Mouse (Mus musculus): ENCODE measurements around the gene Sgms1. TPM values are rescaled to one million over a fixed set of nuclear protein-coding genes. Genes with fewer than 3 reads are reported as not detected.
A peak's percentile ranks its signal among the peaks of the same experiment; 100 is the strongest.
"Not testable (repeated sequence)": the region's sequence is repeated elsewhere in the genome, so short reads cannot be mapped to it uniquely, and the experiment has no call there.

Gene Sgms1
- total RNA-seq, 2 experiments from 2014 or later = 62.4 to 73.1 TPM

DNA sequence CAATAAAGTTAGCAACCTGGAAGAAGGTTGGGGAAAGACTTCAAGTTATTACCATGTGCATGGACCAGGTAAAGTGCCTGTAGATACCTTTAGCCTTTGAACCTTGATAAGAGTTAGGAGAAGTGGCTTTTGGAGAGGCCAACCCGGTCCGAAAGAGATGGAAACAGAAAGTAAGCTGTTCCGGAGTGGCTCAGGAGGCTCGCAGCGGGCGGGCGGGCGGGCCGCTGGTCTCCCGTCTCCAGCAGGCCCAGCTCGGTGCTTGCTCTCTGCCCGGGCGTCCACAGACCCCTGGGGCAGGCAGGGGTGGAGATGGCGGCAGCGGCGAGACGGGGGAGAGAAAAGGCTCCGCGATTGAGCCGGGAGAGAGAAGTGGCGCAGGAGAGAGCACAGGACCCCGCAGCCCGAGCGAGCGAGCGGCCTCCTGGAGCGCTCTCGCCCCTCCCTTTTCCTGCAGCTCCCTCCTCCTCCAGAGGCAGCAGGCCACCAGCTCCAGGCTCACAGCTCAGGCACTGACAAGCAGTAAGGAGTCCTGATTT is 281.7 kb downstream of the Sgms1 start, which contains the start of gene Asah2:
Gene Asah2 (minus strand): TSS at position 441 of the 536 bp plus-strand sequence.
- peak; percentile 63 to 79 for DNase-seq (ENCODE audit: low spot score in 2 of 2)

DNA sequence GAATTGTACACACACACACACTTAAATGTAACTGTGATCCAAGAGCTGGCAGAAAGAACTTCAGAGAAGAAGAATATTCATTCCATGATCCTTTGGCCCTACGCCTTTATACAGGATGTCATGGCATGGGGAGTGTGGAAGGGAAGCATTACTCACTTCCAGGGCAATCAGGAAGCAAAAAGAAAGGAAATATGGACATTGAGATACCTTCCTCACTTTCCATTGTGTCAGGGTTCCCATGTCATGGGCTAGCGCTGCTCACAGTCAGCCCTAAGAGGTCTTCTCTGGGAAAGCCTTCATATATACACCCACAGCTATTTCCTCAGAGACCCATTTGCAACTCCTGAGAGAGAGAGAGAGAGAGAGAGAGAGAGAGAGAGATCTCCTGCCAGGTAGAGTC is 282.8 kb downstream of the Sgms1 start:
- DNase-seq (ENCODE audit: low spot score in 2 of 2) = no peak

DNA sequence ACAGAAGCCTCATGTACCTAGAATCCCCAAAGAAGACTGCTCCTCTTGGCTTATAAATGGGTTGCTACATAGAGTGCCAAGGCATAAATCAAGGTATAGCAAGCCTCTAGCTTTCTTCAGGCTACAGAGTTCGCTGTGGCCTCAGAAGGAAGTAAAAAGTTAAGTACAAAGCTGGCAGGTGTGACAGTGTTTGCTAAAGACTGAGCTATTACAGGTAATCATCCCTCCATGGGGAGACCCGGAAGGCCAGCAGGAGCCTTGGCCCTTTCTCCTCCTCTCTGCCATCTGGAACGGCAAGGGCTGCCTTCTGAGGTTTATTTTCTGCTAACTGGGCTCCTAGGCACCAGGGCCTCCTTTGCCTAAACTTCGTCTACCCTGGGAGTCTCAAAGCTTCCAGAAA is 285.3 kb downstream of the Sgms1 start:
- no peak for DNase-seq (ENCODE audit: low spot score in 2 of 2)

DNA sequence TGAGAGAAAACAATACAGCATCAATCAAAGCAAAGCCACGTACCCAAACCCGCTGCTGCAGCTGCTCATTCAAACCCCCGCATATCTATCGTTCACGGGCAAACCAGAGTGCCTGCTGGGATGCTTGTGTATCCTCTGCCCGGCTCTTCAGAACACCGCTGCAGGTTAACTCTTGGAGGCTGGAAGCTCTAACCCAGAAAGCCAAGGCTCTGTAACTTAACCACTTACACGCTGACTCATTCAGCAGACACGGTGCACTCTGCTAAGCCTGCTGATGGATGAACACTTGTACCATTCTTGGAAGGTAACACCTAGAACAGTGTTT is 286.6 kb downstream of the Sgms1 start:
- no peak for DNase-seq (ENCODE audit: low spot score in 2 of 2)

DNA sequence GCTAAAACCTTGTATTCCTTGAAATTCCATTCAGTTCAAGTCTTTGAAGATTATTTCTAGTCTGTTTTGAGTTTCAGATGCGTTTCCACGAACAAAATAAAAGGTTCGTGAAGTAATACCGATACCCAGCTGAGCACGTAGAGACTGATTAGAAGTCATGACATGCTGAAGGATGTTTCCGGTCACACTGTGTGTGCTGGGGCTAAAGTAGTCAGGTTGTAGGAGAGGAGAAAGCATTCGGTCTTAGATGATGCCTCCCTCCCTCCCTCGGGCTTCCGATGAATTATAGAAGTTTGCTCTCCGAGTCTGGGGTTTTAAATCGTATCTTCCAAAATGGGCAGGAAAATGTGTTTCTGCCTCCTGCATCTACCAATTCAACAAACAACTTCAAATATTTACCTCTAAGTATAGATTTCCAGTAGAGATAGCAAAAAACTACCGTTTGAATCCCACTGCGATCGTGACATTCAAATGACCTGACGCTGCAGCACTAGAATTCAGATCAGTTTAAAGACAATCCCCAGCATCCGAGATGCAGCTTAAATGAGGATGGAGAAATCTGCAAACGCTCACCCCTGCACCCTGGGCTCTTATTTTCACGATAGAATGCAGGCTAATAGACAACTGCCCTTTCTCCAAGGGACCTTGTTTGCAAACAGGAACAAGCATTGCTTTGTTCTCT is 287.1 kb downstream of the Sgms1 start:
- no peak for DNase-seq (ENCODE audit: low spot score in 2 of 2)

DNA sequence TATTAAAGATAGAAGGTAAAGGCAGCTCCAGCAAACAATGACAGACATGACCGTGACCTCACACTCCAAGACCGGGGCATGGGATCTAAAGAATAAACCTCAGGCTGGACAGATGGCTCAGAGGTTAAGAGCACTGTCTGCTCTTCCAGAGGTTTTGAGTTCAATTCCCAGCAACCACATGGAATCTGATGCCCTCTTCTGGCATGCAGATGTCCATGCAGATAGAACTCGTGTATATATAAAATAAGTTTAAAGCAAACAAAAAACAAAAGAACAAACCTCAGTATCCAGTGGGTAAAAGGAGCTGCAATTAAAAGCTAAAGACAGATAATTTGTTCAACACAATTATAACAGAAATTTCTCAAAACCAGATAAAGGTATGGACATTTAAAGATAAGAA is 290.9 kb downstream of the Sgms1 start:
- no peak for DNase-seq (ENCODE audit: low spot score in 2 of 2)

DNA sequence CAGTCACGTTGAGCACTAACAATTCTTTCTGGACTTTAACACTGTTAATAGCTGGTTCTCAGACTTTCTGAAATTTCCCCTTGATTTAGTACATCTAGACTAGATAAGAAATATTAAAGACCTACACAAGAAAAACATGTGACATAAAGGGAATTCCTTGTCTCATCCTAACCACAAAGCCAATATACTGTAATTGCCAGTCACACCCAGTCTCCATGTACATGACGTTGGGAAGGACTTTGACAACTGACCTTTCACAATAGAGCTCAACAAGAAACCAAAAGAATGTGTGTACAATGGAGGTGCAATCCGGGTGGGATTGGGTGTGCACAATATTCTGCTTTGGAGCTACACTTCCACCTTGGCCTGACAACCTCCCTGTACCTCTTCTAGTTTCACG is 297.2 kb downstream of the Sgms1 start:
- no peak for DNase-seq (ENCODE audit: low spot score in 2 of 2)

DNA sequence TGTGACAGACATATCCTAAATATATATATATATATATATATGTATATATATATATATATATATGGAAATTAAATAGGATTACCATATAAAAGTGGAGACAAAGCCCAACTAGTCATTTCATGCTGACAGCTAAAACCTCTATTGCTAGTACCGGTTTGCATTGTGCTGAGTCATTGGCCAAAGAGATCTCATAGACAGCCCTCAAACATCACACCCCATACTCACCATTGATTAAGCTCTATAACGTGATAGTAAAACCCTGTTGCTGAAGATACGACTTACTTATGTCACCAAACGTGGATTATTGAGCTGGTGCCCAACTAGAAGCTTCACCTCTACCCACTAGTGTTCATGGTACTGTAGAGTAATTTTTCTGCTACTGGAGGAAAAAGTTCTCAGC is 298.7 kb downstream of the Sgms1 start:
- no peak for DNase-seq (ENCODE audit: low spot score in 2 of 2)

DNA sequence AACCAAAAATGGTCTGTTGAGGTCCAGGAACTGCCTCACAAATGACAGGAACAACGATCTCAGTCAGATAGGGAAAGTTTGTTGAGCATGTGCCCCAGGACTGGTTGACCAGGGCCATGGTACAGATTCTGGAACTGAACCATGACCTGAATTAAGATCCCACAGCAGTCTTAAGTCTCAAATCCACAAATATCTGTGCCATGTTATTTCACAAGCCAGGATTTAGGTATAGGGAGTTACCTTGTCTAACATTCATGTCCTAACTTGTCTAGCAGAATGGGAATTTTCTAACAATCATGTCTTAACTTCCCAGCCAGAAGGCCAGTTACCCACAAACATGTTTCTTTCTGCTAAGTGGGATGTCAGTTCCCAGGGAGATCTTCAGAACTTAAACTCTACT is 300.9 kb downstream of the Sgms1 start:
- DNase-seq (ENCODE audit: low spot score in 2 of 2) = no peak

DNA sequence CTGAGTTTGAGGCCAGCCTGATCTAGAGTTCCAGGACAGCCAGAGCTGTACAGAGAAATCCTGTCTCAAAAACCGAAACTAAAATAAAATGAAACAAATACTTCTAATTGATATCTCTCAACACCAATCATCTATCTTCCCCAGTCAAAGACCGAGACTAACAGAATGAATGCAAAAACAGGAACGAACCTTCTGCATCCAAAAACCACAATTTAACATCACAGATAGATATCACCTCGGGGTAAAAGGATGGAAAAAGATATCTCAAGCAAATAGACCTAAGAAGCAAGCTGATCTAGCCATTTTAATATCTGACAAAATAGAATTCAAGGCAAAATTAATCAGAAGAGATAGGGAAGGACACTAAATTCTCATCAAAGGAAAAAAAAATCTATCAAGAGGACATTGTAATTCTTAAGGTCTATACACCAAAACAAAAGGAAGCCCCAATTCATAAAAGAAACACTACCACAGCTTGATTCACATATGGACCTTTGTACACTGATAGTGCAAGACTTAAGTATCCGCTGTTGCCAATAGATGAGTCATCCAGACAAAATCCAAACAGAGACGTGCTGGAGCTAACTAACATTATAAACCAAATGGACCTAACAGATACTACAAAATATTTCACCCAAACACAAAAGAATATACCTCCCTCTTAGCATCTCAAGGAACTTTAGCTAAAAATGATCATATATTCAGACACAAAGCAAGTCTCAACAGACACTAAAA is 301.6 kb downstream of the Sgms1 start:
- DNase-seq (ENCODE audit: low spot score in 2 of 2) = no peak

DNA sequence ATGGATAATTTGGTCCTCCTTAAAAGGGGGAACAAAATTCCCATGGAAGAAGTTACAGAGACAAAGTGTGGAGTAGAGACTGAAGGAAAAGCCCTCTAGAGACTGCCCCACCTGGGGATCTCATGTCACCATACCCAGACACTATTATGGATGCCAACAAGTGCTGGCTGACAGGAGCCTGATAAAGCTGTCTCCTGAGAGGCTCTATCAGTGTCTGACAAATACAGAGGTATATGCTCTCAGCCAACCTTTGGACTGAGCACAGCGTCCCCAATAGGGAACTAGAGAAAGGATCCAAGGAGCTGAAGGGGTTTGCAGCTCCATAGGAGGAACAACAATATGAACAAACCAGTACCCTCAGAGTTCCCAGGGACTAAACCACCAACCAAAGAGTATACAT is 304.7 kb downstream of the Sgms1 start:
- not testable (repeated sequence) for DNase-seq (ENCODE audit: low spot score in 2 of 2)

Other genes starting within 250 kb of the Sgms1 start
- gene Rpl9-ps6, start 76.9 kb upstream of the Sgms1 start, total RNA-seq (2021) = 10 to 100 TPM; 51.0 to 54.2 TPM
- gene Minpp1, start 96.1 kb upstream of the Sgms1 start, total RNA-seq (2021) = 10 to 100 TPM; 30.4 to 31.8 TPM
- 10 to 100 TPM; 14.5 to 15.4 TPM for gene Papss2, start 206.1 kb upstream of the Sgms1 start, total RNA-seq (2021)

Data from gastrocnemius, postnatal 4 days (tissue).